Mouse (Mus musculus): ENCODE measurements around the gene Ddx5. TPM values are rescaled to one million over a fixed set of nuclear protein-coding genes. Genes with fewer than 3 reads are reported as not detected.

The Ddx5 gene
- total and polyA plus RNA-seq, 3 experiments = 864 to 2,578 (median 866) TPM

DNA sequence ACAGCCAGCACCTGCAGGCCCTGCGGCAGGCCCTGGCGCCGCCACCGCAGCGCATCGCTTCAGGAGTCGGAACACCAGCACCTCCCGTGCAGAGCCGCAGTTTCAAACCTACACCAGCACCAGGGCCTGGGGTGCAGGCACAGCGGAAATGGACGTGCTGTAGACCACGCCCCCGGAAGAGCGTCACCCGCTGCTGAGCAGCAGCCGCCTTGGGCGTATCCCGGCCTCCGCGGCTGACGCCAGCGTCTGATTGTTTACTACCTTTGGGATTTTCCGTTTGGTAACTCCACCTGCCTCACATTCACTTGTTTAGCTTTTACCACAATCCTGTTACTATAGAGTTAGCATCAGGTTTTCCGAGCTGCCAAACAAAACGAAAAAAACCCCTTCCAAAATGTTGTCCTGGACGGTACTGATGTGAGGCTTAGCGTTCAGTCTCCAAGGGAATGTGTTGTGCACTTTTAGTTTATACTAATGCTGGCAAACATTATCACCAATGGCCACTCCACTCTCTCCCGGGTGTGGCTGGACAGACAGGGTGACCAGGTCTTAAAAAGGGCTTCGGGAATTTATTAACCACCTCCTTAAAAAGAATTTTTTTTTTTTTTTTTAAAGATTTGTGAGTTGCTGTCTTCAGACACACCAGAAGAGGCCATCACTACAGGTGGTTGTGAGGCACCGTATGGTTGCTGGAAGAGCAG, 9.4 kb downstream of the Ddx5 start, which contains the start of gene Polg2:
Gene Polg2, minus strand, starts transcription at position 150 of the 701 bp plus-strand sequence.
- Histone ChIP-seq H3K27me3 (ENCODE audit: insufficient read depth, low read length) (no peaks in the 10 kb centered on the region), H3K9me3 (replicated peaks) (no peaks in the 10 kb centered on the region), H3K36me3 (replicated peaks) (peaks cover 67% of the 10 kb centered on the region), H3K4me3 (ENCODE audit: low read depth, low read length) (peak within 1 kb of the TSS; percentile 91), H3K4me1 (ENCODE audit: insufficient read depth, low read depth, low read length) (peaks cover 42% of the 10 kb centered on the region)
- TF ChIP-seq POLR2AphosphoS5 (IDR thresholded peaks at IDR 0.05; ENCODE audit: insufficient replicate concordance, low read depth, low read length) (peak; percentile 91; the same call in 1 of the 2 replicates), GATA1 (IDR thresholded peaks at IDR 0.05; ENCODE audit: borderline replicate concordance, low read length) (no peak)
- ATAC-seq (ENCODE audit: extremely low read depth, insufficient number of reproducible peaks, low FRiP score, poor library complexity, severe bottlenecking) = peak; percentile 94
- peak; percentile 89 for DNase-seq (ENCODE audit: low spot score)

DNA sequence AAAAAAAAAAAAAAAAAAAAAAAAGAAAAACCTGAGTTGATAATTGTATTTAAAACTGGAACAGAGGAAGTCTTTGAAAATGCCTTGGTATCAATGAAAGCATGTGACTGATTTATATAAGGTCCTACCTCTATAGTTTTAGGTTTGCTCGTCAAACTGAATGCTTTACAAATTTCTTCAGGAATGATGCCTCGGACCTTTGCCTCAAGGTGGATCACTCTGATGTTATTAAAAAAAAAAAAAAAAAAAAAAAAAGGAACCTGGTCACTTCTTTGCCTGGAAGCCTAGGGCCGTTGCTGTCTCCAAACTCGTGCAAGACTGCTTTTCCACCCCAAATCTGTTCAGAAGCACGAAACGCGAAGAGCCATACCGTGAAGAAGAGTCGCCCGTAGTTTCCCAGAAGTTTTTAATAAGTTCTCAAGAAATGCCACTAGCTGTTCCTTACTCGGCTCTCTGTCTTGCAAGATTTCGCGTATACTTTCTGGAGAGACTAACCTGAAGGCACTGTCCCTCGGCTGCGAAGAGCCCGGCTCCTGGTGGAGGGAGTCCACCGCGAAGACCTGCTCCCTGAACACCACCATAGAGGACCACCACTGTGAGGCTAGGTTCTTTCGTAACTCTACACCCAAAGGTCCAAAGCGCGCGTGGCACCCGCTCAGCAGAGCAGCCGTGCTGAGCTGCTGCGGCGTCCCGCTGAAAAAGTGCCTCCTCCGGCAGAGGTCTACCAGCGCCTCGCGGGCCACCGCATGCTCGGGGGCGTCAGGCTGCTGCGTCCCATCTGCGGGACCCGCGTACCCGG, 10.2 kb downstream of the Ddx5 start:
- H3K27me3 ChIP-seq (ENCODE audit: insufficient read depth, low read length) = no peaks in the 10 kb centered on the region
- peak overlapping the region; percentile 91 for H3K4me3 ChIP-seq (ENCODE audit: low read depth, low read length)
- peaks cover 35% of the 10 kb centered on the region for H3K4me1 ChIP-seq (ENCODE audit: insufficient read depth, low read depth, low read length)
- no peak for ATAC-seq (ENCODE audit: extremely low read depth, insufficient number of reproducible peaks, low FRiP score, poor library complexity, severe bottlenecking)
- DNase-seq (ENCODE audit: low spot score) = no peak
- peaks cover 67% of the 10 kb centered on the region for H3K36me3 ChIP-seq (replicated peaks)
- H3K9me3 ChIP-seq (replicated peaks) = no peaks in the 10 kb centered on the region
- TF ChIP-seq GATA1 (IDR thresholded peaks at IDR 0.05; ENCODE audit: borderline replicate concordance, low read length) = no peak
- no peak for TF ChIP-seq POLR2AphosphoS5 (IDR thresholded peaks at IDR 0.05; ENCODE audit: insufficient replicate concordance, low read depth, low read length)
- TF ChIP-seq GATA2 (IDR thresholded peaks at IDR 0.05; ENCODE audit: borderline replicate concordance, low read depth, low read length) = no peak
- no peak for TF ChIP-seq CTCF (IDR thresholded peaks at IDR 0.05; ENCODE audit: low read depth, low read length)
- TF ChIP-seq TAL1 (conservative IDR thresholded peaks at IDR 0.05; ENCODE audit: low read depth, low read length) = no peak

DNA sequence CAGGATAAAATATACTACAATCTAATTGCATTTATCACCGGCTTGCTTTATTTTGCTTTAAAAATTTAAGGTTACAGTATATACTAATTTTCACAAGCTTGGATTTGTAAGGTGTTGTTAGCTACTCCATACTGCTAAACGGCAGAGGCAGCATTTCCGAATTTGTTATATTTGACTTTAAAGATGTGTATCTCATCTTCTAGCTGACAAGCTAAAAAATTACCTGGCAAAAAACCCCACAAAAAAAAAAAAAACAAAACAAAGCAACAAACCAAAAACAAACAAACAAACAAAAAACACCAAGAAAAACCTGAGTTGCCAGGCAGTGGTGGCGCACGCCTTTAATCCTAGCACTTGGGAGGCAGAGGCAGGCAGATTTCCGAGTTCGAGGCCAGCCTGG, 10.9 kb downstream of the Ddx5 start:
- Histone ChIP-seq H3K27me3 (ENCODE audit: insufficient read depth, low read length) (no peaks in the 10 kb centered on the region), H3K36me3 (replicated peaks) (peaks cover 67% of the 10 kb centered on the region), H3K9me3 (replicated peaks) (no peaks in the 10 kb centered on the region), H3K4me3 (ENCODE audit: low read depth, low read length) (peak overlapping the region; percentile 27; the same call in 1 of the 2 replicates), H3K4me1 (ENCODE audit: insufficient read depth, low read depth, low read length) (peaks cover 29% of the 10 kb centered on the region)
- no peak for ATAC-seq (ENCODE audit: extremely low read depth, insufficient number of reproducible peaks, low FRiP score, poor library complexity, severe bottlenecking)
- no peak for TF ChIP-seq GATA1 (IDR thresholded peaks at IDR 0.05; ENCODE audit: borderline replicate concordance, low read length)
- TF ChIP-seq POLR2AphosphoS5 (IDR thresholded peaks at IDR 0.05; ENCODE audit: insufficient replicate concordance, low read depth, low read length) = no peak
- no peak for TF ChIP-seq GATA2 (IDR thresholded peaks at IDR 0.05; ENCODE audit: borderline replicate concordance, low read depth, low read length)
- TF ChIP-seq TAL1 (conservative IDR thresholded peaks at IDR 0.05; ENCODE audit: low read depth, low read length) = no peak
- no peak for TF ChIP-seq CTCF (IDR thresholded peaks at IDR 0.05; ENCODE audit: low read depth, low read length)
- DNase-seq (ENCODE audit: low spot score) = no peak

DNA sequence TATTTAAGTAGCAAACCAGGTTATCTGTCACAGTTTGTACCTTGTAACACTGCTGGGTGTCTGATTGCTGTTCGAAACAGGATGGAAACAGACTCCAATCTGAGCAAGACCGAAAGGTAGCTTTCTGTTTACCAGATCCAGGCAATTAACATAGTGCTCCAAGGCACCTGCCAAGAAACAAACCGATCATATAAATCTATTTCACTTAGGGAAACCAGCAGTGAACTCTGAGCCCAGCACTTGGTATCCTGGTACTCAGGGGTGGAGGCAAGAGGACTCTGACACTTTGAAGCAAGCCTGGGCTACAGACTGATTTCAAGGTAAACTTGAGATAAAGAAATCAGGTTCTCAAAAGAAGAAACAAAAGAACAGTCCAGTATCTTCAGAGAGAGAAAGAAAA, 11.6 kb downstream of the Ddx5 start:
- no peaks in the 10 kb centered on the region for H3K27me3 ChIP-seq (ENCODE audit: insufficient read depth, low read length)
- H3K4me1 ChIP-seq (ENCODE audit: insufficient read depth, low read depth, low read length) = peaks cover 22% of the 10 kb centered on the region
- TF ChIP-seq GATA1 (IDR thresholded peaks at IDR 0.05; ENCODE audit: borderline replicate concordance, low read length) (no peak), GATA2 (IDR thresholded peaks at IDR 0.05; ENCODE audit: borderline replicate concordance, low read depth, low read length) (no peak), TAL1 (conservative IDR thresholded peaks at IDR 0.05; ENCODE audit: low read depth, low read length) (no peak), POLR2AphosphoS5 (IDR thresholded peaks at IDR 0.05; ENCODE audit: insufficient replicate concordance, low read depth, low read length) (no peak), CTCF (IDR thresholded peaks at IDR 0.05; ENCODE audit: low read depth, low read length) (no peak)
- no peak overlapping the region for H3K4me3 ChIP-seq (ENCODE audit: low read depth, low read length)
- no peaks in the 10 kb centered on the region for H3K9me3 ChIP-seq (replicated peaks)
- H3K36me3 ChIP-seq (replicated peaks) = peaks cover 67% of the 10 kb centered on the region
- no peak for ATAC-seq (ENCODE audit: extremely low read depth, insufficient number of reproducible peaks, low FRiP score, poor library complexity, severe bottlenecking)
- DNase-seq (ENCODE audit: low spot score) = no peak

DNA sequence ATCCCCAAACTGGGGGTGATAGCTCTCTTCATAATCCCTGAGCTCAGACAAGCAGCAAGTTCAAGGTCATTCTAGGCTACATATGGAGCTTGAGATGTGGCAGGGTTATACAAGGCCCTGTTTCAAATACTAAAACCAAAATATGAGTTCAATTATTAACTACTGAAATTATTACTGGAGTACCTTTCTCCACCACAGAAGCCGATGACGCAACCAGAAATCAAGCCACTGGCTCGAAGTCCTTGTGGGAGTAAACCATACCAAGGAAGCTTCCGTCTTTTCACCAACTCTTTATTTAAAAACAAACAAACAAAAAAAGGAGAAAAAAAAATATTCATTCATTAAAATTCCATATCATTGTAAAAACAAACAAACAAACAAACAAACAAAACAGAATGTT, 12.0 kb downstream of the Ddx5 start:
- Histone ChIP-seq H3K4me1 (ENCODE audit: insufficient read depth, low read depth, low read length) (peaks cover 18% of the 10 kb centered on the region), H3K36me3 (replicated peaks) (peaks cover 67% of the 10 kb centered on the region), H3K9me3 (replicated peaks) (no peaks in the 10 kb centered on the region), H3K4me3 (ENCODE audit: low read depth, low read length) (no peak overlapping the region), H3K27me3 (ENCODE audit: insufficient read depth, low read length) (no peaks in the 10 kb centered on the region)
- ATAC-seq (ENCODE audit: extremely low read depth, insufficient number of reproducible peaks, low FRiP score, poor library complexity, severe bottlenecking) (no peak), DNase-seq (ENCODE audit: low spot score) (no peak)
- TF ChIP-seq POLR2AphosphoS5 (IDR thresholded peaks at IDR 0.05; ENCODE audit: insufficient replicate concordance, low read depth, low read length) (no peak), TAL1 (conservative IDR thresholded peaks at IDR 0.05; ENCODE audit: low read depth, low read length) (no peak), GATA2 (IDR thresholded peaks at IDR 0.05; ENCODE audit: borderline replicate concordance, low read depth, low read length) (no peak), CTCF (IDR thresholded peaks at IDR 0.05; ENCODE audit: low read depth, low read length) (no peak), GATA1 (IDR thresholded peaks at IDR 0.05; ENCODE audit: borderline replicate concordance, low read length) (no peak)

DNA sequence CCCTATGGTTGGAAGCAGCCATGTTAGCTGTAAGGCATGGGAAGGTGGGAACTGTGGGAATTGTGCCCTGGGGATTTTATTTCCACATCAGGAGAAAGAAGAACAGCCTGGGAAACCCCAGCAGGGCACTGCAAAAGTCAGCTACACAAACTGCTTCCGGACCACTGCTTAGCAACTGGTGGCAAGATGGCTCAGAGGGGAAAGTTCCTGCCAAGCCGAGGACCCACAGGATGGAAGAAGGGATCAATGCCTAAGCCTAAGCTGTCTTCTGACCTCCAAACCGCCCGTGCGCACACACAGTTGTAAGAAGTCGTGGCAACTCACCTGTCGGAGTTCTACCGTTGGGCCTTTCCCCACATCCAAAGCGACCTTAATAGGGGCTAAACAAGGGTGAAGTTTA, 15.9 kb downstream of the Ddx5 start:
- Histone ChIP-seq H3K9me3 (replicated peaks) (peaks cover 3% of the 10 kb centered on the region), H3K36me3 (replicated peaks) (peaks cover 91% of the 10 kb centered on the region), H3K4me3 (ENCODE audit: low read depth, low read length) (no peak overlapping the region), H3K27me3 (ENCODE audit: insufficient read depth, low read length) (no peaks in the 10 kb centered on the region), H3K4me1 (ENCODE audit: insufficient read depth, low read depth, low read length) (peaks cover 8% of the 10 kb centered on the region; the same call in 1 of the 2 replicates)
- no peak for DNase-seq (ENCODE audit: low spot score)
- no peak for ATAC-seq (ENCODE audit: extremely low read depth, insufficient number of reproducible peaks, low FRiP score, poor library complexity, severe bottlenecking)
- no peak for TF ChIP-seq GATA1 (IDR thresholded peaks at IDR 0.05; ENCODE audit: borderline replicate concordance, low read length)
- TF ChIP-seq GATA2 (IDR thresholded peaks at IDR 0.05; ENCODE audit: borderline replicate concordance, low read depth, low read length) = no peak
- no peak for TF ChIP-seq CTCF (IDR thresholded peaks at IDR 0.05; ENCODE audit: low read depth, low read length)
- no peak for TF ChIP-seq TAL1 (conservative IDR thresholded peaks at IDR 0.05; ENCODE audit: low read depth, low read length)
- TF ChIP-seq POLR2AphosphoS5 (IDR thresholded peaks at IDR 0.05; ENCODE audit: insufficient replicate concordance, low read depth, low read length) = no peak

Data from G1E (cell line).